ENCODE assay signal across 13 mouse cellular contexts in the genomic region with DNA sequence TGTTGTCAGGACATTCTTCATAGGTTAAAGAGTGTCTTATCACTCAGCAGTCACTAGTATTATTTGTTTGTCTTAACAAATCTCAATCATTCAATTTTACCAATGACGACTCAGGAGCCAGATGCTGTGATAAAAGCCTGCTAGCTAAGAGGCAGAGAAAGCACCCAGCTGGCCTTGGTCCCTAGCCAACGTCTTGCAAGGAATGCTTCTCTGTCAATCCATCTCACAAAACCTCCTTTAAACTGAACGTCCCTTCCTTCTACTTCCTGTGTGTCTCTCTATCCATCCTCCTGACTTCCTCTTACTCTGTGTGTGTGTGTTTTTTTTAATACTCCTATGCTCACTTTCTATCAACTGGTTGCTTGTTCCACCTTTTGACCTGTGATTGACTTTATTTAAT. TPM values are rescaled to one million over a fixed set of nuclear protein-coding genes. Genes with fewer than 3 reads are reported as not detected.
"Had no signal": no experiment of that assay in that cellular context is flagged by ENCODE, and none has a peak within 500 bp of the region (broad histone marks: within the 10 kb centered on the region; RNA-seq: fewer than 3 reads in every experiment).

No protein-coding gene starts in this region.

- H3K36me3 ChIP-seq: liver, embryonic 13.5 days; midbrain, embryonic 13.5 days had no signal

- H3K27ac ChIP-seq: layer of hippocampus, adult 2 months; liver, embryonic 13.5 days; macrophage; midbrain, embryonic 13.5 days; stomach, postnatal 0 days had no signal

- H3K9ac ChIP-seq: liver, embryonic 13.5 days; midbrain, embryonic 13.5 days had no signal

- H3K4me1 ChIP-seq: liver, embryonic 13.5 days; midbrain, embryonic 13.5 days had no signal

- H3K4me3 ChIP-seq: layer of hippocampus, adult 2 months; liver, embryonic 13.5 days; midbrain, embryonic 13.5 days had no signal

- H3K4me2 ChIP-seq: liver, embryonic 13.5 days; midbrain, embryonic 13.5 days had no signal

- H3K27me3 ChIP-seq: liver, embryonic 13.5 days had no signal

- ATAC-seq: inflammation-experienced regulatory T-cells, adult 6 months; intestine, embryonic 16.5 days; midbrain, embryonic 13.5 days had no signal

- DNase-seq: kidney, adult 18-20 months; kidney, adult 9 months; kidney, postnatal 25 days; layer of hippocampus, adult 9-11 months; liver, embryonic 13.5 days; thymus, adult 2 months; thymus, postnatal 14 days had no signal

- H3K9me3 ChIP-seq: liver, embryonic 13.5 days; midbrain, embryonic 13.5 days had no signal

RNA-seq across cellular contexts. Expression of a gene that starts 8.5 kb away (rescaled TPM):
- polyA plus RNA-seq: liver, embryonic 13.5 days; macrophage had no signal
